Mouse (Mus musculus): ENCODE measurements around the gene Cyp2b23. TPM values are rescaled to one million over a fixed set of nuclear protein-coding genes. Genes with fewer than 3 reads are reported as not detected.
"Not testable (repeated sequence)": the region's sequence is repeated elsewhere in the genome, so short reads cannot be mapped to it uniquely, and the experiment has no call there.

Gene Cyp2b23
- not detected for total RNA-seq (2021)
- long read RNA-seq, experiment 1, result 0 reads
- long read RNA-seq, experiment 2, result 0 reads

GRCm38 (mm10) chr7:26686337-26686736 is at the start of gene Cyp2b23:
TSS of gene Cyp2b23 (minus strand) at chr7:26686437.
- H3K4me3 ChIP-seq, result no peak within 1 kb of the TSS
- DNase-seq (ENCODE audit: low spot score in 2 of 2), result no peak
- TF ChIP-seq CTCF (conservative IDR thresholded peaks at IDR 0.05), result no peak
- no peak within 1 kb of the TSS for H3K27ac ChIP-seq

- no peak for TF ChIP-seq CTCF (conservative IDR thresholded peaks at IDR 0.05)
- Histone ChIP-seq H3K27ac (no peak overlapping the region), H3K4me3 (no peak overlapping the region)
- DNase-seq (ENCODE audit: low spot score in 2 of 2), result no peak
These were observed 24.8 kb upstream of the Cyp2b23 start for GRCm38 (mm10) chr7:26711061-26711460.

GRCm38 (mm10) chr7:26707061-26707460 is 20.8 kb upstream of the Cyp2b23 start:
- H3K27ac ChIP-seq, result no peak overlapping the region
- H3K4me3 ChIP-seq, result no peak overlapping the region
- no peak for DNase-seq (ENCODE audit: low spot score in 2 of 2)
- TF ChIP-seq CTCF (conservative IDR thresholded peaks at IDR 0.05), result no peak

- not testable (repeated sequence) for DNase-seq (ENCODE audit: low spot score in 2 of 2)
These were observed 20.0 kb upstream of the Cyp2b23 start for GRCm38 (mm10) chr7:26706191-26706590.

GRCm38 (mm10) chr7:26700151-26700550 is 13.9 kb upstream of the Cyp2b23 start:
- Histone ChIP-seq H3K27ac (no peak overlapping the region), H3K4me3 (no peak overlapping the region)
- no peak for DNase-seq (ENCODE audit: low spot score in 2 of 2)
- TF ChIP-seq CTCF (conservative IDR thresholded peaks at IDR 0.05), result no peak

More at GRCm38 (mm10) chr7:26706191-26706590, 20.0 kb upstream of the Cyp2b23 start:
- not testable (repeated sequence) for H3K27ac ChIP-seq, H3K4me3 ChIP-seq

- Histone ChIP-seq H3K4me3 (no peak overlapping the region), H3K27ac (no peak overlapping the region)
- DNase-seq (ENCODE audit: low spot score in 2 of 2), result no peak
- no peak for TF ChIP-seq CTCF (conservative IDR thresholded peaks at IDR 0.05)
These were observed 524 bp downstream of the Cyp2b23 start for GRCm38 (mm10) chr7:26685713-26686112.

- not testable (repeated sequence) for DNase-seq (ENCODE audit: low spot score in 2 of 2); H3K4me3 ChIP-seq; H3K27ac ChIP-seq
These were observed 18.8 kb downstream of the Cyp2b23 start for GRCm38 (mm10) chr7:26667466-26667865.

GRCm38 (mm10) chr7:26666011-26666410 is 20.2 kb downstream of the Cyp2b23 start:
- no peak for DNase-seq (ENCODE audit: low spot score in 2 of 2)
- Histone ChIP-seq H3K27ac (no peak overlapping the region), H3K4me3 (no peak overlapping the region)
- no peak for TF ChIP-seq CTCF (conservative IDR thresholded peaks at IDR 0.05)

- not testable (repeated sequence) for H3K4me3 ChIP-seq; H3K27ac ChIP-seq; DNase-seq (ENCODE audit: low spot score in 2 of 2)
These were observed 67.9 kb downstream of the Cyp2b23 start, which contains the start of gene Vmn1r185 for GRCm38 (mm10) chr7:26618364-26618763. TSS of gene Vmn1r185 (minus strand) at chr7:26618464.

Other genes with a start within 250 kb of the Cyp2b23 start
- not detected for gene Nlrp9a, start 151.4 kb downstream of the Cyp2b23 start, total RNA-seq (2021)
- gene Vmn1r185, start 68.0 kb downstream of the Cyp2b23 start, total RNA-seq (2021), result not detected
- gene Cyp2b19, start 70.7 kb upstream of the Cyp2b23 start, total RNA-seq (2021), result not detected
- not detected for gene Cyp2g1, start 122.5 kb upstream of the Cyp2b23 start, total RNA-seq (2021)
- gene Cyp2a5, start 148.9 kb upstream of the Cyp2b23 start, total RNA-seq (2021), result under 1 TPM in 1 of 2 experiments, not detected in 1; 0.59 TPM